Mouse (Mus musculus): ENCODE data around the gene N4bp2l2.

- peak; percentile 94 for TF ChIP-seq CTCF (IDR thresholded peaks at IDR 0.05; ENCODE audit: low read depth)
- TF ChIP-seq EP300 (IDR thresholded peaks at IDR 0.05; ENCODE audit: low read depth) = no peak
Observed at GRCm38 (mm10) chr5:150665132-150665954, 640 bp downstream of the N4bp2l2 start.

All from liver, embryonic 14.5 days (tissue).